Mouse (Mus musculus) kidney, postnatal 4 days (tissue): ENCODE data around the gene Bcl10.
"Not testable (repeated sequence)": the region's sequence is repeated elsewhere in the genome, so short reads cannot be mapped to it uniquely, and the experiment has no call there.

Experiments used
- DNase-seq, 2 experiments: peaks; one replicate each; pipeline ENCODE4 v3.0.0; 2021; ENCODE audit warnings: mixed read lengths in 2 of 2

Gene Bcl10

GRCm38 (mm10) chr3:145922019-145922854 is at the start of gene Bcl10:
Gene Bcl10, plus strand, starts transcription at chr3:145922804.
- no peak for DNase-seq

DNA sequence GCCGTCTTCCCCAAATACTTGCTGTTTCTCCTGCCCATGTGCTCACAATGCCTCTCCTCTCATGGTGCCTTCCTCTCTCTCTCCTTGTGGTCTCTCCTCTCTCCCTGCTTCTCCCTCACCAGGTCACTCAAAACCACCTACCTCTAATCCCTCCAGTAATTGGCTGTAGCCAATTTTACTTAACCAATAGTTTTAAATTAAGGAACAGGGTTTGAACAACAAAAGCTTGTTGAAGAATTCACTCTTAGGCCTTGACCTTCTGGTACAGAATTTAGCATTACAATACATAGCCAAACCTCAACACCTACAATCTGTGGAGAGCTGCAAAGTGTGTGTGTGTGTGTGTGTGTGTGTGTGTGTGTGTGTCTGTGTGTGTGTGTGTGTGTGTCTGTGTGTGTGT is 49.3 kb upstream of the Bcl10 start:
- no peak for DNase-seq

DNA sequence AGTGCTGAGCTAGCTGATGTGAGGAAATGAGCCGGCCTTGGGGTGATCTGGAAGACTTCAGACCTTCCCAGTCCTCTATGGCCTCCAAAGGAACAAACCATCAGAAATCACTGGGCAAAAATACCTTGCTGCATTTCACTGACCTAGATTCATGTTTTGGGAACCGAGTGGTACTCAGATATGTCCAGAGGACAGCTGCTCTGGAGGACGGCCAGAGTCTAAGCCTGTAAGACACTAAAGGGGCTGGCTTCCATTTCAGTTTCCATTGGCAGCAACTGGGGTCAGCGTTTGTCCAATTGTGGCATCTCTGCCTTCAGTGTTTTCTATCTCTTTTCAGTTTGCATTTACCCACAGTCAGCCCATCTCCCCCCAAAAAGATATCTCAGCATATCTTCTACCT is 48.5 kb upstream of the Bcl10 start:
- no peak for DNase-seq

DNA sequence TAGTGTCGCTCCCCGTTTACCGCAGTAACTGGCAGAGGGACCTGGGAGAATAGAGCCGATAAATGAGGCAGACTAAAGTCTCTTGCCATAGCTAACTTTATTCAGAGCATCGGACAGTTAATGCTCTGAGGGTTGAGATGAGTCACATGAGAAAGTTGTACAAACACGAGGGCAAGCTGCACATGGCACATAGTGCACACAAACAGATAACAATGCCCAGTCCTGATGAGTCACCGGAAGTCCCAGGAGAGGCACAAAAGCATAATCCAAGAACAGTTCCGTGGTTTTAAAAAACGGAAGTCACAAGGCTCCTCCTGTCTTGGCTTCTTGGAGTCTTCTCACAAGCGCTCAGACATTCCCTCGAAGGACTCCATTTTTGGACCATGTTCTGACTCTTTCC is 46.5 kb upstream of the Bcl10 start:
- DNase-seq: no peak

DNA sequence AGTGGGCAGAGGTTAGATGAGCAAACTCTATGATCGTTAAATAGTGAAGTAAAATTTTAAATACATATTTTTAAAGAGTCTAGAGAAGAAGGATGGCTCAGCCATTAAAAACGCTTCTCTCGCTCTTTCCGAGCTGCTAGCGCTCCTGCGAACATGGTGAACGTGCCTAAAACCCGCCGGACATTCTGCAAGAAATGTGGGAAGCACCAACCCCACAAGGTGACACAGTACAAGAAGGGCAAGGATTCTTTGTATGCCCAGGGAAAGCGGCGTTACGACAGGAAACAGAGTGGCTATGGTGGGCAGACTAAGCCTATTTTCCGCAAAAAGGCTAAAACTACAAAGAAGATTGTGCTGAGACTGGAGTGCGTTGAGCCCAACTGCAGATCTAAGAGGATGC is 43.7 kb upstream of the Bcl10 start:
- DNase-seq: not testable (repeated sequence)

DNA sequence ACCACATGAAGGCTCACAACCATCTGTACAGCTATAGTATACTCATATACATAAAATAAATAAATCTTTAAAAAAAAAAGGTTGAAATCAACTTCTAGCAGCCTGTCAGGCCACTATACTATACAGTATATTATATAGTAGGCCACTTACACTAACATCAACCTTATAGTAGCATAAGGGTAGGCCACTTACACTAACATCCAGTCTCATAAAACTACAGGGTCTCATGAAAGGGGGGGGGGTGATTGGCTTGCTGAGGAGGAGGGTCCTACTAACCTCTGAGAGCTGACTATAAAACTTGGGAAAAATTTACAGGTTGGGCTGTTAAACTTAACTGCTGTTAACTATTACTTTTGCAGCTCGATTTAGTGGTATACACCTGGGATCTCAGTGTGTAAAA is 42.3 kb upstream of the Bcl10 start:
- DNase-seq: no peak

- no peak for DNase-seq
Measured at GRCm38 (mm10) chr3:145882076-145882874, 40.3 kb upstream of the Bcl10 start.

GRCm38 (mm10) chr3:145883233-145883632 is 39.4 kb upstream of the Bcl10 start:
- DNase-seq: no peak

- peak in 1 of 2 experiments; percentile 27 for DNase-seq
Measured at GRCm38 (mm10) chr3:145885376-145885775, 37.2 kb upstream of the Bcl10 start.

DNA sequence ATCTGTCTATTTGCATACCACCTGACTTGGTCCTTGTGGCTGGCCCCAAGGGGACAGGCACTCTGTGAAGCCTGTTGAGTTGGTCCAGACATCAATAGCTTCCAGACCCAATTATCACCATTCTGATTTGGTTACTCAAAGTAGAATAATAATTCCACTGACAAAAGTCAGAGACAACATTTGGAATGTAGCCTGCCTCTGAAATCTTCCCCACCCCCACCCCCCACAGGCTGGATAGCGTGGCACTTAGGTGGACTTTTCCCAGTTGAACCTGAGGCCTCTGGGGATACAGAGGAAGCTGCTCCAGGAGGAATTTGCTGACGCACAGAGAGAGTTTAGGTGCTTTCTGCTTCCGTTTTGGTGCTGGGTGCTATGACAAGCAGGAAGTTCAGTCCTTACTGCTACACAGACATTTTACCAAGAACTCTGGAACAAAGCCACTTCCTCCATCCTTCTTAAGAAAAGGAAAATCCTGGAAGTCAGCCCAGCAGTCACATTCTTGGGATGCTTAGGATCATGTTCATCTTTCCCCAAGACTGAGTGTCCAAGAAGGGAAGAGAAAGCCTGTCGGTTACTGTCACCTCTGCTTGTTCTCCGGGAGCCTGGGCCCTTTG is 36.6 kb upstream of the Bcl10 start:
- DNase-seq: peak; percentile 45 to 62

DNA sequence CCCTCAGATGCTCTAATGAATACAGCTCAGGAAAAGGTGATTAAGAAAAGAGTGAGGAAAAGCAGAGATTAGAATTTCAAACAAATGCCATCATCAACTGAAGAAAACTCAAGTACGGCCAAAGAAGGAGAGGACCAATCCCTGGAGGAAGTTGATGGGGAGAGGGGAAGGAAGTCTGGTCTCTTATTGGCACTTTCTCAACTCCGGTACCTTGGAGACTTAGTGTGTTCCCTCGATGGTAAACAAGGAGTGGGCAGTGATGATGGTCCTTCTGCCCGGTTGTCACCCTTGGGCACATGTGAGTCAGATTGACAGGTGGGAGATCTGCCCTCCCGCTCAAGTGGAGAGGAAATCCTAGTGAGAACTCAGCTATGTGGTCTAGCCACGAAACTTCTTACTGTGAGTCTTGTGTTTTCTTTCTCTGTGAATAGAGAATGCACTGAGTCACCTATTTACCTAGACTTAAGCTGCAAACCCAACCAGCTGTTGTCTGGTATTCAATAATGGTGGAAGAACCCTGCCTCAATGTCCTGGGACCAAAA is 35.1 kb upstream of the Bcl10 start:
- no peak for DNase-seq

GRCm38 (mm10) chr3:145890346-145891132 is 32.1 kb upstream of the Bcl10 start:
- DNase-seq: no peak

DNA sequence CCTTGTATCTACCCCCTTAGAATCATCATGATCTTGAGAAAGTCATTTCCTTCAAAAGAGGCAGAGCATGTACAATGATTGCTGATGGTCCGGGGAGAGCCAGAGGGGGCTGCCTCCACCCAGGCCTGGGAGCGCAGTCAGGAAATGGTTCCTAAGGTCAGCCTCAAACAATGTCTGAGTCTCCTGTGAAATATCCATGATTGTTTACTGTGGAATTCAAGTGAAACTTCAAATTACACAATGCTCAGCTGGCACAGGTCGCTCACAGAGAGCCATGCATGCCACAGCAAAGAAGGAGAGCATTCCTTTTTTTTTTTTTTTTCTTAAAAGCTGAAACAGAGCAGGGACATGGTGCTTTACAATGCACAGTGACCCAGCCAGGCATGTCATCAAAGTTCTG is 30.2 kb upstream of the Bcl10 start:
- DNase-seq: no peak

DNA sequence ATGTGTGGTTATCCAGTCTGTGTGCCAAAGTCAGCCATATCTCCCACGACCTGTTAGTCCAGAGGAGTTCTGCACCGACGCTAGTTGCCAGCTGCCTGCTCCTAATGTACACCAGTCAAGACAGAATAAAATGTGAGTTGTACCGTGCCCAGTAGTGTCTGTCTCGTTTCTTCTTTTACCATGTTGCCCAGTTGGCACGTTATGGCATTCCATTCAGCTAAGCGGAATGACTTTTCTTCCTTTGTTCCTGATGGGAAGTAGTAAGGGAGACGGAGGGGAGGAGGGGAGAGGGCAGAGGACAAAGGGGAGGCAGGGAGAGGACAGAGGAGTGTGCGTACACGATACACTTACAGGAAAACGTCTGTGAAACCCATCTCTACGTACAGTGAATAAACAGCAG is 28.5 kb upstream of the Bcl10 start:
- no peak for DNase-seq

DNA sequence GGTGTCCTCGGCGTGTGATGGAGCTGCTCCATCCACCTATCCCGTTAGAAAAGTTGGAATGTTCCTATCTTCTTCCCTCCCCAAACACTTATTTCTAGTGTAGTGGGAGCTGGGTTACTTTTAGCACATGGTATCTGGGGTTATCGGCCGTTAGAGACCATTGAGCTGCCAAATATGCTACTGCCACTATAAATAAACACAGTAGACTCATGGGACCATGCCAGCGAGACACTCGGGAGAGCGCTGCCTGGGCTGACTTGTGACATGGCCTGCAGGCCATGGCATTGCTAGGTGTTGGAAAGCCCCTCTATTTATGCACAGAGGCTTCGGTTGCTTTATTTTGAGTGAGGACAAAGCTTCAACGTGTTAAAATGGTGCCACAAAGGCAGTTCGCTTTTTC is 24.9 kb upstream of the Bcl10 start:
- no peak for DNase-seq

DNA sequence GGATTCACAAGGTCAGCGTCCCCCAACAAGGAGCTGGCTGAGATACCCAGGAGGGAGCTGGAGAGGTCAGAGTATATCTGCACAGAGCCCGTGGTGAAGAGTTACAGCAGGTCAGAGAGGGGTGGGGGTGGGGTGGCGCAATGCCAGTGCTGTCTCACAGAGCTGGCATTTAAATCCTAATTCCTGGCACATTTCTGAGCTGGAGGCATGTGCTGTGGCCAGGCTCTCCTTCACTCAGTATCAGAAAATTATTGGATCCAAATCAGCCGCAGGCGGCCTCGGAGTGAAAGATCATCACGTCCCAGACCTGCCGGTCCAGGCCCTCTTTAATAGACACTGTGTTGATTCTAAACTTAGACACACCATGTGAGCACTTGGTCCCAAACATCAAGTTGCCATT is 22.8 kb upstream of the Bcl10 start:
- DNase-seq: peak in 1 of 2 experiments; percentile 15

GRCm38 (mm10) chr3:145903530-145903929 is 19.1 kb upstream of the Bcl10 start:
- no peak for DNase-seq

- peak; percentile 87 to 89 for DNase-seq
Measured at GRCm38 (mm10) chr3:145904850-145905776, 17.5 kb upstream of the Bcl10 start.

DNA sequence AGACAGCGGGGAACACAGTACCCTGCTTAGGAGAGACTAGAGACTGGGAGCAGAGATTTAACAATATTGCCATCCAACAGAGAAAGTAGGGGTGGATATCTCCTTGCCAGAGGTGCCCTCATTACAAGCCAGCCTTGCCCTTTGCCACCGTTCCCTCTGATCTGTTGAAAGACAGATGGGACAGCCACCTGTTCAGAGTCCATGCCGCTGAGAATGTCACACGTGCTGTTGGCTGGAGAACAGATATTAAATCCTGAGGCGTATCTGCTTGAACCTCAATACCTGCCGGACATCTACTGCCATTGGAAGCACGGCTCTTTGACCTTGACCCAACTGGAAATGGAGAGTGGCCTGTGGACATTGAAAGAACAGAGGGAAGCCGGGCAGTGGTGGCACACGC is 16.0 kb upstream of the Bcl10 start:
- DNase-seq: no peak

- no peak for DNase-seq
Measured at GRCm38 (mm10) chr3:145912512-145912911, 10.1 kb upstream of the Bcl10 start.

- no peak for DNase-seq
Measured at GRCm38 (mm10) chr3:145913263-145913662, 9.3 kb upstream of the Bcl10 start.
